Mouse (Mus musculus): Measurements from ENCODE around the gene Fbxo36. TPM values are rescaled to one million over a fixed set of nuclear protein-coding genes. Genes with fewer than 3 reads are reported as not detected.

The Fbxo36 gene
- 0.58 to 1.5 TPM (median 0.60 TPM) in 3 of 4 replicates, not detected in the other for total RNA-seq (2023; ENCODE audit: inconsistent age)

GRCm38 (mm10) chr1:84839309-84840017 is at the start of gene Fbxo36:
Gene Fbxo36, plus strand, starts transcription at chr1:84839841.

GRCm38 (mm10) chr1:84840018-84840664 is 500 bp downstream of the Fbxo36 start, which contains the start of gene Trip12:
Gene Trip12, minus strand, starts transcription at chr1:84840516.

GRCm38 (mm10) chr1:84934503-84935333 is 95.1 kb downstream of the Fbxo36 start, which contains the start of gene Slc16a14:
Gene Slc16a14, minus strand, starts transcription at chr1:84935134.

Other genes with a start within 250 kb of the Fbxo36 start
- gene Dner, start 143.6 kb upstream of the Fbxo36 start, total RNA-seq (2023; ENCODE audit: inconsistent age): not detected in 4 replicates
- 242 to 346 TPM (median 307 TPM) in 4 replicates for gene Trip12, start 675 bp downstream of the Fbxo36 start, total RNA-seq (2023; ENCODE audit: inconsistent age)
- gene Slc16a14, start 95.3 kb downstream of the Fbxo36 start, total RNA-seq (2023; ENCODE audit: inconsistent age): not detected in 4 replicates

All from B cell, adult (primary cell).